Mouse (Mus musculus) neural tube, embryonic 12.5 days (tissue): ENCODE measurements around the gene Limk2. TPM values are rescaled to one million over a fixed set of nuclear protein-coding genes. Genes with fewer than 3 reads are reported as not detected.

Experiments used
- ATAC-seq: fragments of 200-750 bp; cut with Nextera tagmentation; 2 replicates; pipeline ENCODE4 v1.8.0; 2017; ENCODE audit warnings: low read depth, mild to moderate bottlenecking, moderate TSS enrichment, moderate library complexity; ENCODE audit not compliant: low FRiP score
- H3K27ac ChIP-seq: fragments of 300-500 bp; sonication (generic); 2 replicates; pipeline ENCODE4 v1.5.1; 2016
- H3K27me3 ChIP-seq: fragments of 300-500 bp; sonication (generic); replicated peaks from 2 replicates; pipeline ENCODE4 v1.6.1; 2016; ENCODE audit warnings: mild to moderate bottlenecking
- H3K36me3 ChIP-seq: fragments of 300-500 bp; sonication (generic); 2 replicates; pipeline ENCODE4 v1.6.1; 2016; ENCODE audit warnings: mild to moderate bottlenecking
- H3K4me1 ChIP-seq: fragments of 300-500 bp; sonication (generic); 2 replicates; pipeline ENCODE4 v1.6.1; 2016
- H3K4me2 ChIP-seq: fragments of 300-500 bp; sonication (generic); replicated peaks from 2 replicates; pipeline ENCODE4 v1.6.1; 2016; ENCODE audit warnings: mild to moderate bottlenecking
- H3K4me3 ChIP-seq: fragments of 300-500 bp; sonication (generic); 2 replicates; pipeline ENCODE4 v1.5.1; 2016
- H3K9ac ChIP-seq: fragments of 300-500 bp; sonication (generic); 2 replicates; pipeline ENCODE4 v1.6.1; 2016; ENCODE audit warnings: mild to moderate bottlenecking
- H3K9me3 ChIP-seq: fragments of 300-500 bp; sonication (generic); 2 replicates; pipeline ENCODE4 v1.6.1; 2016; ENCODE audit warnings: mild to moderate bottlenecking
- WGBS: fragments of 180-500 bp; shearing (Covaris S2); methylation state at CpG from one replicate; pipeline ENCODE4 v1.1.7; 2016; 5-methylcytosine and 5-hydroxymethylcytosine counted together
- polyA plus RNA-seq: library from polyadenylated mRNA; unstranded; fragments of >200 nt; fragmentation: Nextera tagmentation; extraction: Ambion mirVana; gene quantifications from 2 replicates; pipeline ENCODE4 v1.2.1, GENCODE M21; 2016

The Limk2 gene
- polyA plus RNA-seq, 1 experiment from 2014 or later, result 121 TPM

DNA sequence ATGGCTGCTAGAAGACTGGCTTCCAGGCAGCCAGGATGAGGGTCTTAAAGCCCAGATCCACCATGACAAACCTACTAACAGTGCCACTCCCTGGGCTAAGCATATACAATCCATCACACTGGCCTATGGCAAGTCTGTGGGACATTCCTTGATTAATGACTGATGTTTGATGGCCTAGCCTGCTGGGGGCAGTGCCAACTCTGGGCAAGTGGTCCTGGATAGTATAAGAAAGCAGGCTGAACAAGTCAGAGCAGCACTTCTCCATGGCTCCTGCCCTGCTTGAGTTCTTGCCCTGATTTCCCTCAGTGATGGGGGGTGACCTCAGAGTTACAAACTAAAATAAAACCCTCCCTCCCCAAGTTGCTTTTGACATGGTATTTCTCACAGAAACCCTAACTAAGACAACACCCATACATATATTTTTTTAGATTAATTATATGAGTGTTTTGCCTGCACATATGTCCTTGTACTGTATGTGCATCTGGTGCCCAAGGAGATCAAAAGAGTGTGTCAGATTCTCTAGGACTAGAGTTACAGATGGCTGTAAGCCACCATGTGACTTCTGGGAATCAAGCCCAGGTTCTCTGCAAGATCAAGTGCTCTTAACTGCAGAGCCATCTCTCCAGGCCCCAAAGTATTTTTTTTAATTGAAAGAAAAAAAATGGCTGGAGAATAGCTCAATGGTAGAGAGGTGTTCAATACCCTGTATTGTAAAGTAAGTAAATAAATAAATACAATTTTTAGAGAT, 32.9 kb upstream of the Limk2 start:
- H3K4me2 ChIP-seq, result no peak overlapping the region
- H3K4me3 ChIP-seq, result no peak overlapping the region
- H3K27ac ChIP-seq, result no peak overlapping the region
- no peaks in the 10 kb centered on the region for H3K27me3 ChIP-seq
- no peaks in the 10 kb centered on the region for H3K36me3 ChIP-seq
- no peak overlapping the region for H3K9ac ChIP-seq
- no peaks in the 10 kb centered on the region for H3K9me3 ChIP-seq
- no peaks in the 10 kb centered on the region for H3K4me1 ChIP-seq
- no peak for ATAC-seq

- Histone ChIP-seq H3K9ac (no peak overlapping the region), H3K4me2 (no peak overlapping the region), H3K27me3 (no peaks in the 10 kb centered on the region), H3K36me3 (no peaks in the 10 kb centered on the region), H3K4me3 (no peak overlapping the region), H3K4me1 (no peaks in the 10 kb centered on the region), H3K27ac (no peak overlapping the region), H3K9me3 (no peaks in the 10 kb centered on the region)
- 95% methylated on average over 1 of the region's 1 CpGs for WGBS
- ATAC-seq, result no peak
Measured at GRCm38 (mm10) chr11:3437621-3438020, 28.6 kb upstream of the Limk2 start.

DNA sequence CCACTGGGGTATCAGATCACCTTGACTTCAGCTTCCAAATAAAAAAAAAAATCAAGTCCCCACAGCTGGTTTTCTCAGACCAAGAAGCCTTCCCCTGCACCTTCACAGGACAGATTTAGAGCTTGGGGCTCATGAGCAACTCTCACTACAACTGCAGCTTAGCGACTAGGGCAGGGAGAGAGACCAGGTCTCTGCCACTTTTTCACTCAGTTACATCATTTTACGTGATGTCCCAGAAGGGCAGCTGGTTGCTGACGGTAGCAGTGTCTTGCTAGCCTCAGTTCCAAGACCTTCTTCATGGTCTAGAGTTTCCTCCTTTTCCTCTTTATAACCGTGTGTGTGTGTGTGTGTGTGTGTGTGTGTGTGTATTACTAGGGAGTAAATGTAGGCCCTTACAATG, 24.8 kb upstream of the Limk2 start:
- H3K9ac ChIP-seq, result no peak overlapping the region
- 85% methylated on average over 4 of the region's 4 CpGs for WGBS

GRCm38 (mm10) chr11:3431976-3432603, 23.1 kb upstream of the Limk2 start:
- no peak for ATAC-seq
- Histone ChIP-seq H3K9me3 (no peaks in the 10 kb centered on the region), H3K4me2 (no peak overlapping the region), H3K27me3 (no peaks in the 10 kb centered on the region), H3K4me3 (no peak overlapping the region), H3K9ac (no peak overlapping the region), H3K4me1 (no peaks in the 10 kb centered on the region), H3K27ac (no peak overlapping the region), H3K36me3 (no peaks in the 10 kb centered on the region)
- WGBS, result 87% methylated on average over 6 of the region's 6 CpGs

More for the DNA sequence above, 24.8 kb upstream of the Limk2 start:
- Histone ChIP-seq H3K4me2 (no peak overlapping the region), H3K27ac (no peak overlapping the region), H3K27me3 (no peaks in the 10 kb centered on the region), H3K36me3 (no peaks in the 10 kb centered on the region), H3K4me1 (no peaks in the 10 kb centered on the region), H3K4me3 (no peak overlapping the region), H3K9me3 (no peaks in the 10 kb centered on the region)
- ATAC-seq, result no peak

DNA sequence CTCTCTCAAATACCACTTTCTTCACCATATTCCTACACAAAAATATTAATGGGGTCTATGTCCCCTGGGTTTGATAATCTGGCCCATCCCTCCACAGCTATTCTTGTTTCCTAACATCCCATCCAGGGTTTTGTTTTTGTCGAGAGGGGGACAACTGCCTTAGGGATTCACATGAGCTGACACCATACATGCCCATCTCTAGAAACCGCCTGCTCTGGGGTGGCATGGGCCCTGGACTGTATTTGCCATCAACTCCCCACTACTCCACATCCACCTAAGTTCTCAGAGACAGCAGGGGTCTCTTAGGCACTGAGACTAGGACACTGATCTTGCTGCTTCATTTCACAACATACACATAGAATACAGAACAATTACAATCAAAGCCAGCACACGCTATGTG, 22.5 kb upstream of the Limk2 start:
- Histone ChIP-seq H3K4me2 (no peak overlapping the region), H3K4me1 (no peaks in the 10 kb centered on the region), H3K9ac (no peak overlapping the region), H3K27ac (no peak overlapping the region), H3K36me3 (no peaks in the 10 kb centered on the region), H3K9me3 (no peaks in the 10 kb centered on the region), H3K4me3 (no peak overlapping the region), H3K27me3 (no peaks in the 10 kb centered on the region)
- no peak for ATAC-seq
- 93% methylated on average over 3 of the region's 3 CpGs for WGBS

- no peaks in the 10 kb centered on the region for H3K27me3 ChIP-seq
Measured at GRCm38 (mm10) chr11:3428632-3429031, 19.6 kb upstream of the Limk2 start.

GRCm38 (mm10) chr11:3427697-3428230, 18.8 kb upstream of the Limk2 start:
- peaks cover 31% of the 10 kb centered on the region for H3K36me3 ChIP-seq
- no peak overlapping the region for H3K4me2 ChIP-seq
- H3K27me3 ChIP-seq, result no peaks in the 10 kb centered on the region
- no peak overlapping the region for H3K27ac ChIP-seq
- 91% methylated on average over 3 of the region's 3 CpGs for whole genome bisulfite sequencing
- H3K4me1 ChIP-seq, result no peaks in the 10 kb centered on the region
- no peaks in the 10 kb centered on the region for H3K9me3 ChIP-seq
- H3K4me3 ChIP-seq, result no peak overlapping the region
- no peak for ATAC-seq
- no peak overlapping the region for H3K9ac ChIP-seq

More at GRCm38 (mm10) chr11:3428632-3429031, 19.6 kb upstream of the Limk2 start:
- Histone ChIP-seq H3K36me3 (peaks cover 27% of the 10 kb centered on the region), H3K9me3 (no peaks in the 10 kb centered on the region), H3K4me3 (no peak overlapping the region), H3K4me2 (no peak overlapping the region), H3K9ac (no peak overlapping the region), H3K4me1 (no peaks in the 10 kb centered on the region), H3K27ac (no peak overlapping the region)
- 92% methylated on average over 7 of the region's 7 CpGs for WGBS
- ATAC-seq, result no peak

GRCm38 (mm10) chr11:3422242-3422641, 13.3 kb upstream of the Limk2 start:
- no peaks in the 10 kb centered on the region for H3K9me3 ChIP-seq
- H3K36me3 ChIP-seq, result peaks cover 52% of the 10 kb centered on the region
- H3K4me1 ChIP-seq, result no peaks in the 10 kb centered on the region
- no peak for ATAC-seq
- no peak overlapping the region for H3K4me3 ChIP-seq
- H3K9ac ChIP-seq, result no peak overlapping the region
- H3K4me2 ChIP-seq, result no peak overlapping the region
- H3K27me3 ChIP-seq, result no peaks in the 10 kb centered on the region
- 91% methylated on average over 4 of the region's 4 CpGs for WGBS
- no peak overlapping the region for H3K27ac ChIP-seq

DNA sequence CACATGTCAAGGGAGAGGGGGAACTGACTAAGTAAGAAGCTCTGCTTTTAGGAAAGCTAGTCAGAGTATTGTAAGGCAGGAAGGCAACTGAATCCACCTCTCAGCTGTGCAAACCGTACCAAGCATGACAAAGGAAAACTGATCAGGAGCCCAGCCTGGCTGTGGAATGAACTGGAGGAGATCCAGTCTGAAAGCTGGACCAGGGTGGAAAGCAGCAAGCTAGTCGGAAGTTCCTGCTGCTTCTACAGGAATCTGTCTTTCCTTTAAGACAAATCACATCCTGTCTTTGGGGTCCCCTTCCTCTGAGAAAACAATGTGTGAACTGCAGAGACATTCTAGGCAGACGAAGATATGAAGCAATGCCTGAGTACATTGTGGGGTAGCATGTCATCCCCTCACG, 9.8 kb upstream of the Limk2 start:
- H3K9ac ChIP-seq, result no peak overlapping the region
- ATAC-seq, result no peak
- no peaks in the 10 kb centered on the region for H3K9me3 ChIP-seq
- H3K4me3 ChIP-seq, result no peak overlapping the region
- no peaks in the 10 kb centered on the region for H3K4me1 ChIP-seq
- no peak overlapping the region for H3K27ac ChIP-seq
- no peaks in the 10 kb centered on the region for H3K27me3 ChIP-seq
- WGBS, result 86% methylated on average over 4 of the region's 4 CpGs
- H3K36me3 ChIP-seq, result peaks cover 52% of the 10 kb centered on the region
- H3K4me2 ChIP-seq, result no peak overlapping the region

DNA sequence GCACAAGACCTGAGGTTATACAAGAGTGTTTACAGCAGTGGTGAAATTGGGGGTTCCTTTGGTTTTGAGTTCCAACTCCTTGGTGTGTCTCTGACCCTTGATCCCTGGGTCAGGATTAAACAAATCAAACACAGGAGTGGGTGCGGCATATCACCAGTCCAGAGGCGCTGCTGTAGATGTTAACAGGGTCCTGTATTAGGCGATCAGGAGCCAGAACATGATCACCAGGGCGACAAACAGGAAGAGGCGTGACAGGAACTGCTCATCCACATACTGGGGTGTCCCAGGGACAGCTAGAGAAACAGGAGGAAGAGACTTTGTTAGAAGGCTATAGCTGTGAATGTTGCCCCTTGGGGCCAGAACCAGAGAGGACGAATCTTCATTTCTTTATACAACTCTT, 8.8 kb upstream of the Limk2 start:
- Histone ChIP-seq H3K27me3 (no peaks in the 10 kb centered on the region), H3K9ac (no peak overlapping the region), H3K4me2 (no peak overlapping the region), H3K4me1 (no peaks in the 10 kb centered on the region), H3K4me3 (no peak overlapping the region), H3K36me3 (peaks cover 48% of the 10 kb centered on the region), H3K9me3 (no peaks in the 10 kb centered on the region), H3K27ac (no peak overlapping the region)
- no peak for ATAC-seq
- 89% methylated on average over 6 of the region's 6 CpGs for WGBS

- H3K27ac ChIP-seq, result no peak overlapping the region
- no peak for ATAC-seq
- no peak overlapping the region for H3K9ac ChIP-seq
- H3K4me2 ChIP-seq, result no peak overlapping the region
- H3K4me3 ChIP-seq, result no peak overlapping the region
- no peaks in the 10 kb centered on the region for H3K27me3 ChIP-seq
- H3K36me3 ChIP-seq, result peaks cover 48% of the 10 kb centered on the region
- 88% methylated on average over 3 of the region's 3 CpGs for WGBS
- H3K4me1 ChIP-seq, result no peaks in the 10 kb centered on the region
- H3K9me3 ChIP-seq, result no peaks in the 10 kb centered on the region
Measured at GRCm38 (mm10) chr11:3416399-3416798, 7.4 kb upstream of the Limk2 start.

GRCm38 (mm10) chr11:3412111-3412510, 3.1 kb upstream of the Limk2 start:
- H3K4me3 ChIP-seq, result no peak overlapping the region
- H3K9ac ChIP-seq, result no peak overlapping the region
- H3K4me2 ChIP-seq, result no peak overlapping the region
- 86% methylated on average over 3 of the region's 3 CpGs for WGBS
- no peak for ATAC-seq
- H3K27me3 ChIP-seq, result no peaks in the 10 kb centered on the region
- no peak overlapping the region for H3K27ac ChIP-seq
- peaks cover 10% of the 10 kb centered on the region; the same call in 1 of the 2 replicates for H3K4me1 ChIP-seq
- H3K9me3 ChIP-seq, result no peaks in the 10 kb centered on the region
- H3K36me3 ChIP-seq, result peaks cover 25% of the 10 kb centered on the region
